Mouse (Mus musculus) urinary bladder, adult 2 months (tissue): ENCODE measurements around the gene Tnfrsf22. TPM values are rescaled to one million over a fixed set of nuclear protein-coding genes. Genes with fewer than 3 reads are reported as not detected.

Source experiments
- polyA plus RNA-seq: library from polyadenylated mRNA; depleted of rRNA; stranded (reverse); fragments of >200 nt; gene quantifications from 2 replicates; pipeline ENCODE4 v1.2.3, GENCODE M21; 2012; rRNA removed

Gene Tnfrsf22
- polyA plus RNA-seq, 1 experiment = 9.4 TPM

Other genes starting within 250 kb of the Tnfrsf22 start
- 17.5 TPM in 2 replicates for gene Cdkn1c, start 188.6 kb downstream of the Tnfrsf22 start, polyA plus RNA-seq
- gene Slc22a18, start 175.9 kb downstream of the Tnfrsf22 start, polyA plus RNA-seq = 17.8 and 19.0 TPM in 2 replicates
- 25.1 and 28.0 TPM in 2 replicates for gene Phlda2, start 146.5 kb downstream of the Tnfrsf22 start, polyA plus RNA-seq
- gene Nap1l4, start 100.6 kb downstream of the Tnfrsf22 start, polyA plus RNA-seq = 133 and 136 TPM in 2 replicates
- gene Cars, start 49.6 kb downstream of the Tnfrsf22 start, polyA plus RNA-seq = 29.1 and 30.1 TPM in 2 replicates
- gene Tnfrsf26, start 20.9 kb downstream of the Tnfrsf22 start, polyA plus RNA-seq = 1.4 and 1.6 TPM in 2 replicates
- gene Tnfrsf23, start 36.2 kb upstream of the Tnfrsf22 start, polyA plus RNA-seq = 5.6 and 6.8 TPM in 2 replicates
- 67.2 and 73.7 TPM in 2 replicates for gene Osbpl5, start 107.3 kb upstream of the Tnfrsf22 start, polyA plus RNA-seq
- gene Mrgprg, start 117.3 kb upstream of the Tnfrsf22 start, polyA plus RNA-seq = 0.08 TPM in 1 of 2 replicates, not detected in the other
- gene Mrgpre, start 134.8 kb upstream of the Tnfrsf22 start, polyA plus RNA-seq = 1.2 and 2.1 TPM in 2 replicates
- 9.7 and 11.3 TPM in 2 replicates for gene Nadsyn1, start 173.2 kb upstream of the Tnfrsf22 start, polyA plus RNA-seq
- gene Dhcr7, start 173.5 kb upstream of the Tnfrsf22 start, polyA plus RNA-seq = 30.5 and 37.0 TPM in 2 replicates
- gene Gm498, start 217.2 kb upstream of the Tnfrsf22 start, polyA plus RNA-seq = not detected in 2 replicates